Mouse (Mus musculus): ENCODE data around the gene Manf.

- TF ChIP-seq GATA1 (IDR thresholded peaks at IDR 0.05; ENCODE audit: low read length) (no peak), TAL1 (IDR thresholded peaks at IDR 0.05; ENCODE audit: low read length) (no peak)
Measured at GRCm38 (mm10) chr9:106908174-106908573, 16.4 kb upstream of the Manf start.

Data from erythroblast, embryonic 14.5 days (primary cell).